Mouse (Mus musculus): ENCODE data around the gene Tob2. TPM values are rescaled to one million over a fixed set of nuclear protein-coding genes. Genes with fewer than 3 reads are reported as not detected.

Gene Tob2
- 6.3 and 9.6 TPM in 2 replicates for total RNA-seq (2015; ENCODE audit: low replicate concordance)
- total RNA-seq (2017; ENCODE audit: low replicate concordance), result 5.3 and 7.2 TPM in 2 replicates

DNA sequence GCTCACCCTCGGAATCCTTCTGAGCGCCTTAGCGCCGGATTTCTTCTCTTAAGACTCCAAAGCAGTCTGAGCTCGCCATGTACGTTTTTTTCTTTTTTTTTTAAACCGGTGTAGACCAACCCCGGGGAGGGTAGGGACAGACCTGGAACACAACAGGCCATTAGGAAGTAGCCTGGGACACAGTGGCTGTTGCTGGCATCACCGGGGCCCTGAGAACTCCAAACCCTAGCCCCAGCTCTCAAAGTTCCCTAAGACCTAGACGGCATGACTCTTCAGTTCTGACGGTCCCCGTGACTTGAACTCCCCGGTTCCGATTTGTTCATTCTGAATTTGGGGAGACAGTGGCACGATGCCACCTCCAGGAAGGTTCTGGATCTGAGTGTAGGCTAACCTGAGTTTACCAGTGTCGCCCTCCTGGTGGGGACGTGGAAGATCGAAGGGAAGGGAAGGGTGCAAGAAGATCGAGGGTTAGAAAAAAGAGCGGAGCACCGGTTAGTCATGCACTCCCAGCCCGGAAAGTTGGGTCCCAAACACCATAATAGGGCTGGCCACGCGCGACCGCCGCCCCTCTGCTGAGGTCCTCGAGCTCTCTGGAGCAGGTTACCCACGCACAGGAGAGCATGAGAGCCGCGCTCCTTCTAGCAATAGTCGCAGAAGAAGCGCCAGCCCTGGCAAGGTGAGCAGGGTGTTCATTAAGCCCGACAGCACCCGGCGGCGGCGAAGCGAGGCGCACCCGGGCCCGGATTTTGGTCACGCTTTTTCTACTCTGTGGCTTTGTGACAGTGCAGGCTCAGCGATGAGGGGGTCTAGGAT, at the start of gene Tob2:
Tob2 (minus strand) TSS at position 280 of the 813 bp plus-strand sequence.
- ATAC-seq (replicated peaks; ENCODE audit: low FRiP score, poor library complexity, severe bottlenecking), result peak; percentile 37

- no peak for ATAC-seq (replicated peaks; ENCODE audit: low FRiP score, poor library complexity, severe bottlenecking)
Measured at GRCm38 (mm10) chr15:81907953-81908352, 49.4 kb upstream of the Tob2 start.

GRCm38 (mm10) chr15:81904939-81905338, 46.3 kb upstream of the Tob2 start:
- peak; percentile 56; the same call in 1 of the 2 replicates for ATAC-seq (replicated peaks; ENCODE audit: low FRiP score, poor library complexity, severe bottlenecking)

DNA sequence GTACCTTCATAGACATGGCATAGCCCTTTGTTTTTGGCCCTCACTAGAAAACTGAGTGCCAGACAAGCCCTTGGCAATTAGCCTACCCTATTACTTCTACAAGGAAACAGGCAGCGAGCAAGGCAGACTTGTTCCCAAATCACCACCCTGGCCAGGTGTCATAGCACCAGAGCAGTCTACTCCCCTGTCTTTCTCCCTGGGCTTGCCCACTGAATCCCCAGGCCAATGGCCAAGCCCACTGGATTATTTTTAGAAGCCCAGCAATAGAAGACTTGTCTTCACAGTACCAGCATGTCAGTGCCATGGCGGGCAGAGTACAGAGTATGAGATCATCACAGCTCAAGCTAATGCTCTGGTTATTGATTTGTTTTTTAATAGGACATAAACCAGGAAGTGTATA, 40.2 kb upstream of the Tob2 start:
- no peak for ATAC-seq (replicated peaks; ENCODE audit: low FRiP score, poor library complexity, severe bottlenecking)

- no peak for ATAC-seq (replicated peaks; ENCODE audit: low FRiP score, poor library complexity, severe bottlenecking)
Measured at GRCm38 (mm10) chr15:81897607-81898285, 39.1 kb upstream of the Tob2 start.

DNA sequence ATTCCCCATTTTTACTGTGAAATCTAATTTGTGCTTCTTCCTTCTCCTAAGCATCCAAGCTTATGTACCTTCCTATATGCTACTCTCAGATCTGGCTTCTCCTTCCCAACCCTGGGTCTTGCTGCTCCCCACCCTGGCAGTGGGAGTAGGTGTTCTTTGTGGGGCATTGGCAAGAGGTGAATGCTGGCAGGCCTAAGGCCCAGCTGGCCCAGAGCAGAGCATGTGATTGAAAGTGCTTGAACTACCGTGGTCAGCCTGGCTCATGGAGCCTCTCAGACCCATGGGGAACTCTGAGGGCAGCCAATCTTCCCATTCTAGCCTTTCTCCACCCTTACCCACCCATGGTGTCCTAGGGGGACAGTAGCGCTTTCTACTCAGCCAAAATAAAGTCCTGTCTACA, 37.8 kb upstream of the Tob2 start:
- ATAC-seq (replicated peaks; ENCODE audit: low FRiP score, poor library complexity, severe bottlenecking), result no peak

DNA sequence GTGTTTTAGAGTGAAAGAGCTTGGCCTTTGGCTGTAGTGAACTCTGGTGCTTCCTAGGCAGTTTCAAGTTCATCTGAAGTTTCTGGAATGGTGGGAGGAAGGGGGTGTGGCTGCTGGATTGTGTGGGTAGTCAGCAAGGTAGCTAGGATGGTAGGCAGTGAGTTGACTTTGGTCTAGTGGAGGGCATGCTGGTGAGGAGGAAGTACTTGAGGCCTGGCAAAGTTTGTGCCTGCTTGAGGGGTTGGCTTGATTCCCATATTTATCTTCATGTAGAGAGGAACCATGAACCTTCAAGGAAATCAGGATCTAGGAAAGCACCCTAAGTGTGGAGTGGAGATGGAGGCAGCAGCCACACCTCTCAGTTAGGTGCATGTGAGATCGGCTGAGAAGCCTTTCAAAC, 35.4 kb upstream of the Tob2 start:
- no peak for ATAC-seq (replicated peaks; ENCODE audit: low FRiP score, poor library complexity, severe bottlenecking)

DNA sequence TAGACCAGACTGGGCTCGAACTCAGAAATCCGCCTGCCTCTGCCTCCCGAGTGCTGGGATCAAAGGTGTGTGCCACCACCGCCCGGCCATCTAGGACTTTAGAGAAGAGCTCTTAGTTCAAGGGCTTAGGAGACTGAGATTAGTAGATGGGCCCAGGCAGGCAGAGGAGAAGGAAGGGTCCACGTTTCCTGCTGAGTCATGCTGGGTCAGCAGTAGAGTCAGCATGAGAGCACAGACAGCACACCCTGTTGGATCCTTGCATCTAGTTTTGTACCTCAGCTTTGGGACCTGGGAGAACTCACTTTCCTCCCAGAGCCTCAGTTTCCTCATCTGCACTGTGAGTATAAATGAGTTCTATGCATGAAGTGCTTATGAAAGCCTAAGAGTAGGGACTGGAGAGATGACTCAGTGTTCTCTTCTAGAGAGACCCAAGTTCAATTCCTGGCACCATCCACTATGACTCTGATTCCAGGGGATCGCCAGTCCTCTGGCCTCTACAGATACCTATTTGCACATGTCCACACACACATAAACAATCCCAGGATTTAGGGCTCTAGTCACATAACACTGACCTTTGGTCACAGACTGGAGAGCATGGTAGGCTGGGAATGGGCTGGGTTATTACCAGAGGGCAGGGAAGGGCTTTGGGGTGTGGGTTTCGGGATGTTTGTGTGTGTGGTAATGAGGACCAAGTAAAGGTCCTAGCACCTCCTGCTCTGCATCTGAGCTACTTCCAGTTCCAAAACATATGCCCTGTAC, 33.4 kb upstream of the Tob2 start:
- ATAC-seq (replicated peaks; ENCODE audit: low FRiP score, poor library complexity, severe bottlenecking), result peak; percentile 96

- ATAC-seq (replicated peaks; ENCODE audit: low FRiP score, poor library complexity, severe bottlenecking), result no peak
Measured at GRCm38 (mm10) chr15:81891140-81891802, 32.7 kb upstream of the Tob2 start.

GRCm38 (mm10) chr15:81889175-81889574, 30.6 kb upstream of the Tob2 start:
- ATAC-seq (replicated peaks; ENCODE audit: low FRiP score, poor library complexity, severe bottlenecking), result no peak

DNA sequence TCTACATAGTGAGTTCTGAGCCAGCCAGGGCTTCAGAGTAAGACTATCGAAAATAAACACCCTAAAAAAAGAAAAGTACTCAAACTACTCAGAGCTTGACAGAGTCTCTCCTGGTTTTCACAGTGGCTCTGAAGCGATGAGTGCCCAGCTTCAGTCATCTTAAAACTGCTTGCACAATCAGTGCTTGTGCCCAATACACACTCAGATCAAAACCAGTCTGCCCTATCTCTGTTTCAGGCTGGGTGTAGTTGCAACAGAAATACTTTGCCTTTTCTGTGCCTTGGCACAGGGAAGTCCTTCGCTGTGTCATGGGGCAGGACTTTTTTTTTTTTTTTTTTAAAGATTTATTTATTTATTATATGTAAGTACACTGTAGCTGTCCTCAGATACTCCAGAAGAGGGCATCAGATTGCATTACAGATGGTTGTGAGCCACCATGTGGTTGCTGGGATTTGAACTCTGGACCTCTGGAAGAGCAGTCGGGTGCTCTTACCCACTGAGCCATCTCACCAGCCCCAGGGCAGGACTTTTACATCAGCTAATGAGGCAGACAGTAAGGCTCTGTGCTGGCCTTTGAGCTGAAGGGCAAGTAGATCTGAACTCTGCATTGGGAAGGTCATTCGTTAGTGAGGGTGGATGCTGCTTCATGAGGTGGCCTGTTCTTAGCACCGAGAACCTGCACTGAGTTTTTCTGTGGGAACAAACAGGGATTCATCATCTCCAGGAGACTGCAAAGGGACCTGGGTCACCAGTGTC, 28.4 kb upstream of the Tob2 start:
- ATAC-seq (replicated peaks; ENCODE audit: low FRiP score, poor library complexity, severe bottlenecking), result no peak

DNA sequence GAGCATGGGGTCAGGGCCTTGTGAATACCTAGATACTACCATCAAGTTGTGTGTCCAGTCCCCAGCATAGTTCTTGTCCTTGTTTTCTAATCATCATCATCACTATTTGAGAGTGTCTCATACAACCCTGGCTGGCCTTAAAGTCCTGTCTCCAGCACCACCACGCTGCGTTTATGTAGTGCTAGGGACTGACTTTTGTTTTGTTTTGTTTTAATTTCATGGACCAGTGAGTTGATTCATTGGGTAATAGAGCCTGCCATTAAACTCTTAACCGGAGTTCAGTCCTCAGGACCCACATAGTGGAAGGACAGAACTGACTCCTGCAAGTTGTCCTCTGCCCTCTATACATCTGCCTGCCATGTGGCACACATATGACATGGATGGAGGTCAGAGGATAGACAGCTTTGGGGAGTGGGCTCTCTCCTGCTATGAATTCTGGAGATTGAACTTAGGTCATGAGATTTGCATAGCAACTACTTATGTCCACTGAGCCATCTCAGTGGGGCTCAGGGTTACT, 26.9 kb upstream of the Tob2 start:
- ATAC-seq (replicated peaks; ENCODE audit: low FRiP score, poor library complexity, severe bottlenecking), result no peak

DNA sequence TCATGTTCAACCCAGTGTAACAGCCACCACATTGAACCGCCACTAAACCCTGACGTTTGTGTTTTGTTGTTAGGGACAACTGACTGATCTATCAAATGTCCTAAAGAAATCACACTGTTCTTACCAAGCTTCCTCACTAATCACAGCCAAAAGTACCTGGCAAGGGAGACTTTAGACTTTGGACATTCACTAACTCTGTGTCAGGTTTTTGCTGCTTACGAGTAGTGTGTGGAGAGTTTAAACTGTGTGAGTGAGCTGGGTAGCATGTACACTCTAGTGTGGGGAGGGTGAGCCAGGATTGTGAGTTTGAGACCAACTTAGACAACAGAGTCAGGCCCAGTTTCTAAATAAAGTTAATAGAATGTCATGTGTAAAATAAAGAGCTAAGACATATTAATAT, 23.8 kb upstream of the Tob2 start:
- ATAC-seq (replicated peaks; ENCODE audit: low FRiP score, poor library complexity, severe bottlenecking), result no peak

GRCm38 (mm10) chr15:81879531-81880401, 21.2 kb upstream of the Tob2 start:
- no peak for ATAC-seq (replicated peaks; ENCODE audit: low FRiP score, poor library complexity, severe bottlenecking)

DNA sequence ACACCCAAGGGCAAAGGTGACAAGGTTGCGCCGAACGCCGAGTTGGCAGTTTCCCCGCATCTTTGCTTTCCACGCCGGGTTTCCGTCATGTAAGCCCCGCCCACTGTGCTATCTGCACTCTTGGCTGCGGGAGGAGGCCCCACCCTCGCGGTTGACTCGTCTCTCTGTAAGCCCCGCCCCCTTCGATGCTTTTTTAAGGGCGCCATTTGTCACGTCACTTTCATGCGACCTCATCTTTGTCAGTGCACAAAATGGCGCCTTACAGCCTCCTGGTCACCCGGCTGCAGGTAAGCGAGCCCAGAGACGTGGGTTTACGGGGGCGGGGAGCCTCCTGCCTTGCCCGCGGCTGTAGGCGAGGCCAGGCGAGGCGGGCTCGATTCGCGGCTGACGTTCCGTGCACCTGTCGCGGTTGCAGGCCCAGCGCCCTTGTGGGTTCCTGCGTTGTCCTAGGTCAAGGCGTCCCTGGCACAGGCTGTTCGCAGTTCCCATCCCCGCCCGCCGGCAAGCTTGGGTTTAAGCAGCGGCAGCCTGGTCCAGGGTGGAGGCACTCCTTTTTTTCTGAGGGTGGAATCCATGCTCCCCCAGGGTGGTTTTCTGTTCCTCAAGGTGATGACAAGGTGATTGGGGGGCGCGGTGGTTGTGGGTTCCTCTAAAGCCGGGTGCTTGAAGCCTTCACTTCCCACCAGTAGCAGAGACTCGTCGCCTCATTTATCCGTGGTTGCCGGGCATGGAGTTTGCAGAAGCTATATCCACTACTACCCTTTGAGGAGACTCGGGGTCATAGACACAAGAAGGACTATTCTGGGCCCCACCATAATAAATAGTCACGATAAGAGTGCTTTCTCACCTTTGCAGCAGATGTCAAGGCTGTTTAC, 13.9 kb upstream of the Tob2 start, which contains the start of gene Aco2:
Aco2 (plus strand) TSS at position 48 of the 875 bp plus-strand sequence.
- ATAC-seq (replicated peaks; ENCODE audit: low FRiP score, poor library complexity, severe bottlenecking), result peak; percentile 91

DNA sequence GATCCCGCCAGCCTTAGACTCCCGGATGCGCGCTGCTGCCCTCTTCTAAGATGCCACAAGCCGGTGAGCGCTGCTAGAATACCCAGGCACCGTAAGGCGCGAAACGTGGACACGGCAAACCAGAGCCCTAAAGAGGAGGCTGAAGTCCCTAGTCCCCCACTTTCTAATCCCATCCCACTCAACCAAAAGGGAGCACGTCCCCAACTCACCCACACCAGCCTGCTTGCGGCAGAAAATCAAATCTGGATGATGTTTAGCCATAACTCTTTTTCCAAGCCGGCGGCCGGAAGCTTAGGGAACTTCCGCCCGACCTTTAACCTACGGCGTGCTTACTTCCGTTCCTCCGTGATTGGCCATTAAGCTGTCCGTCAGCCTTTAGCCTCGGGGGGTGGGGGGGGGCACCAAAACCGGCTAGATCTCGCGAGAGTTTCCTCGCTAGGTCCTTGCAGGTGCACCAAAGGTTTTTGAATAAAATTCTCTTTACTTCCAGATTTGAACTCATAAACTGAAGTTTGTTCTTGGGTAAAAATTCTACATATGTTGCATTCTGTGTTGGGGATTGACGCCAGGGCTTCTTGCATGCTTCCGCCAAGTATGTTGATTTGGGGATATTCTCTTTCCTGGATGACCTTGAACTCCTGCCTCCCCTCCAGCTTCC, 13.1 kb upstream of the Tob2 start, which contains the start of gene Phf5a:
Phf5a (minus strand) TSS at position 308 of the 658 bp plus-strand sequence.
- ATAC-seq (replicated peaks; ENCODE audit: low FRiP score, poor library complexity, severe bottlenecking), result peak; percentile 87
